Mouse (Mus musculus): ENCODE measurements around the gene Dnm2.

The Dnm2 gene

DNA sequence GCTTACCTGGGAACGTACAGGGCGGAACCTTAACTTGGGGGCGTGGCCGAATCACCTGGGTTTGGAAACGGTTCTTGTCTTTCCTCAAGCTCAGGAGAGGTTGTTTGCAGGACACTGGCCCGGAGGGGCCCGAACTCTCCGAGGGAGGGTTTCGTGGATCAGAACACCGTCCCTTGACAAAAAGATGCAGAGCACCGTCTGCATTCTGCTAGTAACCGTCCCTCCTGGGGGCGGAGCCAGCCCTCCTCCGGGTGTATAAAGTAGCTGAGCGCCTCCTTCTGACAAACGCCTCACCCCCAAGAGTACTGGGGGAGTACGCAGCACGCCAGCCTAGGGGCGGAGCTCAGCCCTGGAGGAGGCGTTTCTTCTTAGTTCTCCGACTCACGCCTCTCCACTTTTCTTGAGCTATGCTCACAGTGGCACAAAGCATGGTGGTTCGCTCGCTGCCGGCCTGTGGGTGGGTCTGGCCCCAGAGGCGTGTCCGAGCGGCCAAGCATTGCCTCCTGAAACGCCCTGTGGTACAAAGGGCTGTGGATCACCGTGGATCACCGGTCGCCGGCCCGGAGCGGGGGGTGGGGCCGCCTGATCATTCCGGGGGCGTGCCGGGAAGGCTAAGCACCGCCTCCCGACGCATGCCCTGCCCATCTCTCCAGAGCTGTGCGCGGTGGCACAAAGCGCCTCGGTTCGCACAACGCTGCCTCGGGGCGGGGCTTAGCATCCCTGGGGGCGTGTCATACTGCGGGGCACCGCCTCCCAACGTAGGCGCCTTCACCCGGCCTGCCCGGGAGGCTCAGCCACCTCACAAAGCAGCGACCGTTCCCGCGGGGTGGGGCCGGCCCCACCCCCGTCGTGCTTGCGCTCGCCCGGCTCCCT is 121.4 kb downstream of the Dnm2 start:
- peak; percentile 100 for DNase-seq (ENCODE audit: low spot score)

DNA sequence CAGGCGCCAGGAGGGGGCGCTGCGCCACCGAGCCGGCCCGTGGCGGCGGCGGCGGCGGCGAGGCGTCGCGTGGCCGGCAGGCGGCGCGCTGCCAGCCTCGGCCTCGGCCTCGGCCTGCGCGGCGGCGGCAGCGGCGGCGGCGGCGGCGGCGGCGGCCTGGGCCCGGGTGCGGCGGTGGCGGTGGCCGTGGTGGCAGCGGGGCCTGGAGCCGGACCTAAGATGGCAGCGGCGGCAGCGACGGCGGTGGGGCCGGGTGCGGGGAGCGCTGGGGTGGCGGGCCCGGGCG is 122.0 kb downstream of the Dnm2 start, which contains the start of gene Carm1:
Gene Carm1 (plus strand): TSS at position 106 of the 286 bp plus-strand sequence.
- no peak for DNase-seq (ENCODE audit: low spot score)

DNA sequence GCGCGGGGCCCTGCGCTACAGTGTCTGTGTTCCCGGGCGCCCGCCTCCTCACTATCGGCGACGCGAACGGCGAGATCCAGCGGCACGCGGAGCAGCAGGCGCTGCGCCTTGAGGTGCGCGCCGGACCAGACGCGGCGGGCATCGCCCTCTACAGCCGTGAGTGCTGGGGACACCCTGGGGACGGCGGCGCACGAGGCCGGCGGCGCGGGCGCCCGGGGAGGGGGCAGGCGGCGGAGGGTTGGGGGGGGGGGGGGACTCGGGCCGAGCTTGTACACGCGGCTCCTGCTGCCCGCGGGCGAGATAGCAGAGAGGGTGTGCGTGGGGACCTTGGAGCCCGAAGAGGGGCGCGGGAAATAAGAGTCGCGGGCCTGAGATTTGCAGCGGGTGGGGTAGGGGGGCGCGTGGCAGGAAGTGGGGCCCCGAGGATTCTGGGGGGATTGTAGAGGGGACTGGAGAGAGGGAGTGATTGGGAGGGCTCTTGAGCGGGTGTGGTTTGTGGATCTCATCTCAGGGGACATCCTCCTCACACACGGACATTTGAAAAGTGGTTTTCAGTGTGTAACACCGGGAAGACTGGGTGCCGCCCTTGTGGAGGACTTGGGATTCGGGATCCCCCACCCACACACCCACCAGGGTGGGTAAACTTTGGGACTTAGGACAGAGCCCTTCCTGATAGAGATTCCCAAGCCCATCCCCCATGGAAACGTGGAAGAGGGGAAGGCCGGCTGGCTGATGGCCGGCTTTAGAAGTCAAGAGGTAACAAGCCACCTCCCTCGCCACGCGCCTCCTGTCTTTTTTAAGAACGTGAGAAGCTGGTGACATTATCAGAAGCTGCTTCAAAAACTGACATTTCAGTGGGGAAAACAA is 122.6 kb downstream of the Dnm2 start:
- DNase-seq (ENCODE audit: low spot score): peak; percentile 66

DNA sequence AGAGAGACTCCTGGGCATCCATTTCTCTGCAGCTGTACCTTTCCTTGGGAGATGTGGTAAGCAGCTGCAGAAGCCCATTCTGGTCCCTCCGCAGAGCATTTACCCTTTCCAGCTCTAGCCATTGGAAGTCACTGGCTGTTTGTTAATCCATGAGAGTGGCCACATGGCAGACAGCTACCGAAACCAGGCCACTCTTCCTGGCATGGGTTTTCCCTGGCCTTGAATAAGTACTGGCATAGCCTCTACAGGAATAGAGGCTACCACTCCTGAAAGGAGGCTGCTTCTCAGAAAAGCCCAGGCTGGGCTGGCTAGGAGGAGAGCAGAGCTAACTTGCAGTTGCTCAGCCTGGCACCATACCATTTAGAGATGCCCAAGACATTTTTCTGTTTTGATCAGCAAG is 126.3 kb downstream of the Dnm2 start:
- no peak for DNase-seq (ENCODE audit: low spot score)

DNA sequence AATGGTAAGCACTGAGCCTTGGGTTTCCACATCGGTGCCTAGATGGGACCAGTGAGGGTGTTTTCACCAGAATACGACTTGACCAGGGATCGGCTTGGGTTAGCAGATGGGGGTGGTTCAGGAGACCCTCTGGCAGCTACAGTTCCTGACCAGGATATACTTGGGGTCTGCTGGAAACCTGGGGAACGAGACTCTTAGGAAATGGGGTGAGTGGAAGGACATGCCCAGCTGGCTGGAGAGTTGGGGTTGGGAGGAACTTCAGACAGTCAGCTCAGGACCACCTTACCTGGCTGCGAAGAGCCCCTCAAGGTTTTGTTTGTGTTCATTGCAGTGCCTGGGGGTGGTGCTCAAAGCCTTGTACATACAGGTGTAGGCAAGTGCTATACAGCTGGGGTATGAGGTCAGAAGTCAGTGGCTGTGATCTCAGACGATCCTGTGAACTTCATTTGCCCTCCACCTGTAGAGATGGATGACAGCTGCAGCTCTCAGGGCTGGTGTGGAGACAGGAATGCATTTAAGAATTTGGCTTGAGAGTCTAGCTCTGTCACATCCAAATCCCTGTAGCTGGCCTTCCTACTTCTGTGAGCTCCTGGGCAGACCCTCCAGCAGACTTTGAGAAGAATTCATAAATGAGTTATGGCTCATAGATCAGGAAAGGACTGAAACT is 129.0 kb downstream of the Dnm2 start:
- DNase-seq (ENCODE audit: low spot score): no peak

DNA sequence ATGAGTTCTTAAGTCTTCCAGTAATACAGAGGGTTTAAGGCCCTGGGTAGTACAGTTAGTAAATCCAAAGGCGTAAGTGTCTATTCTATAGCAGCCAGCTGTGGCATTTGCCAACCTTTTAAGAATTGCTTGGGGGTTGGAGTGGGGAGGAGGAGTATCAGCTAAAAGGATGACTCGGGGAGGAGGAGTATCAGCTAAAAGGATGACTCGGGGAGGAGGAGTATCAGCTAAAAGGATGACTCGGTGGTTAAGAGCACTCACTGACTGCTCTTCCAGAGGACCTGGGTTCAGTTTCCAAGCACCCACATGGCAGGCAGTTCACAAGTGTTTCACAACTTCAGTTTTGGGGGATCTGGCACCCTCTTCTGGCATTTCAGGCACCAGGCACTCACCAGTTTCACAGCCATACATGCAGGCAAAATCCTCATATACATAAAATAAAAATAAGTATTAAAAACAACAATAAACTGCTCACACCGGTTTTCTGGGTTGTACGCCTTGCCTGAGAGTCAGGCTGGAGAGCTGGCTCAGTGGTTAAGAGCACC is 130.6 kb downstream of the Dnm2 start:
- no peak for DNase-seq (ENCODE audit: low spot score)

DNA sequence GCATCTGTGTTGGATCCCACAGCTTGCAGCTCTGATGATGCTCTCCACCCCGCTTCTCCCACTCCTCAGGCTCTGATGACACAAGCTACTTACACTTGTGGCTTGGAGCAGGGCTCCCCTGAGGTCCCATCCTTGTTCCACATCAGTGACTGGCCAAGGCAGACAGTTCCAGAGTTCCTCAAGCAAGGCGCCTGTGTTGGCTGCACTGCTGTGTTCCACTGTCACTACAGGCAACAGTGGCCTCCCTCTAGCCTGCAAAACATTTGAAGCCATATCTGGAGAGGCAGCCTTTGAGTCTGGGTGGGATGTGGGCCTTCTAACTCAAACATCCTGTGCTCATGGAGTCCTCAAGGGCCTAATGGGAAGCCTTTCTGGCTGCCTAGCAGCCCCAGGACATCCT is 132.3 kb downstream of the Dnm2 start:
- no peak for DNase-seq (ENCODE audit: low spot score)

Data from testis, postnatal 10 days (tissue).